Mouse (Mus musculus) monocyte, adult 5-6 weeks (primary cell): ENCODE data around the gene A630001G21Rik. TPM values are rescaled to one million over a fixed set of nuclear protein-coding genes. Genes with fewer than 3 reads are reported as not detected.

ENCODE experiments used
- ATAC-seq: fragments of 153-309, 156-312 bp; replicated peaks from 2 replicates; pipeline ENCODE4 v1.8.0; 2017; ENCODE audit warnings: mild to moderate bottlenecking; ENCODE audit not compliant: low TSS enrichment, insufficient number of reproducible peaks, severe bottlenecking, poor library complexity, low FRiP score
- total RNA-seq: library from RNA; stranded (forward); fragments of 200-1000, 200-491, 200-594 nt; gene quantifications from 3 replicates; pipeline ENCODE4 v1.2.3, GENCODE M21; 2017

The A630001G21Rik gene
- total RNA-seq, 1 experiment from 2014 or later: 106 TPM

GRCm38 (mm10) chr1:85779012-85779411 is 569 bp upstream of the A630001G21Rik start:
- no peak for ATAC-seq

GRCm38 (mm10) chr1:85776154-85776553 is 2.3 kb downstream of the A630001G21Rik start:
- ATAC-seq: no peak

- ATAC-seq: no peak
These were observed 3.3 kb downstream of the A630001G21Rik start for GRCm38 (mm10) chr1:85775136-85775535.

- no peak for ATAC-seq
These were observed 6.5 kb downstream of the A630001G21Rik start for GRCm38 (mm10) chr1:85771976-85772375.

GRCm38 (mm10) chr1:85767754-85768153 is 10.7 kb downstream of the A630001G21Rik start:
- ATAC-seq: no peak

GRCm38 (mm10) chr1:85766120-85766519 is 12.3 kb downstream of the A630001G21Rik start:
- no peak for ATAC-seq

- ATAC-seq: no peak
These were observed 14.2 kb downstream of the A630001G21Rik start for GRCm38 (mm10) chr1:85764291-85764690.

GRCm38 (mm10) chr1:85763386-85763785 is 15.1 kb downstream of the A630001G21Rik start:
- no peak for ATAC-seq

GRCm38 (mm10) chr1:85761665-85762064 is 16.8 kb downstream of the A630001G21Rik start:
- no peak for ATAC-seq

GRCm38 (mm10) chr1:85758969-85759293 is 19.5 kb downstream of the A630001G21Rik start:
- ATAC-seq: no peak

- no peak for ATAC-seq
These were observed 20.0 kb downstream of the A630001G21Rik start for GRCm38 (mm10) chr1:85758231-85758968.

- ATAC-seq: no peak
These were observed 20.8 kb downstream of the A630001G21Rik start for GRCm38 (mm10) chr1:85757531-85758230.

- ATAC-seq: no peak
These were observed 26.3 kb downstream of the A630001G21Rik start for GRCm38 (mm10) chr1:85751932-85752680.

GRCm38 (mm10) chr1:85751494-85751893 is 26.9 kb downstream of the A630001G21Rik start:
- ATAC-seq: peak; percentile 87

- ATAC-seq: no peak
These were observed 27.8 kb downstream of the A630001G21Rik start for GRCm38 (mm10) chr1:85750650-85751049.

- ATAC-seq: no peak
These were observed 28.6 kb downstream of the A630001G21Rik start for GRCm38 (mm10) chr1:85749829-85750228.

GRCm38 (mm10) chr1:85746511-85746910 is 31.9 kb downstream of the A630001G21Rik start:
- ATAC-seq: peak; percentile 54

- no peak for ATAC-seq
These were observed 33.9 kb downstream of the A630001G21Rik start for GRCm38 (mm10) chr1:85744539-85744938.

- no peak for ATAC-seq
These were observed 35.4 kb downstream of the A630001G21Rik start for GRCm38 (mm10) chr1:85742916-85743505.
